Mouse (Mus musculus): ENCODE results near the gene Lhcgr.

GRCm38 (mm10) chr17:88774103-88774526 is 17.7 kb downstream of the Lhcgr start:
- TF ChIP-seq CTCF (IDR thresholded peaks at IDR 0.05; ENCODE audit: borderline replicate concordance, extremely low read depth, insufficient read depth, insufficient read length) = no peak
- no peak for TF ChIP-seq POLR2A (IDR thresholded peaks at IDR 0.05; ENCODE audit: borderline replicate concordance, extremely low read depth, insufficient read depth, insufficient read length, poor library complexity, severe bottlenecking)

All from brain, embryonic 14.5 days (tissue).